Mouse (Mus musculus): Measurements from ENCODE around the gene Hist1h4k.
"Not testable (repeated sequence)": the region's sequence is repeated elsewhere in the genome, so short reads cannot be mapped to it uniquely, and the experiment has no call there.

Gene Hist1h4k

GRCm38 (mm10) chr13:21750159-21751017, at the start of gene Hist1h4k:
Gene Hist1h4k, minus strand, starts transcription at chr13:21750505.
- DNase-seq (ENCODE audit: low read depth, low spot score), result peak; percentile 96

GRCm38 (mm10) chr13:21797163-21797562, 46.9 kb upstream of the Hist1h4k start:
- not testable (repeated sequence) for DNase-seq (ENCODE audit: low read depth, low spot score)

- DNase-seq (ENCODE audit: low read depth, low spot score), result no peak
These were observed 45.3 kb upstream of the Hist1h4k start for GRCm38 (mm10) chr13:21795584-21795983.

- no peak for DNase-seq (ENCODE audit: low read depth, low spot score)
These were observed 40.4 kb upstream of the Hist1h4k start for GRCm38 (mm10) chr13:21790601-21791283.

- no peak for DNase-seq (ENCODE audit: low read depth, low spot score)
These were observed 39.6 kb upstream of the Hist1h4k start for GRCm38 (mm10) chr13:21789925-21790324.

GRCm38 (mm10) chr13:21787760-21788593, 37.7 kb upstream of the Hist1h4k start:
- DNase-seq (ENCODE audit: low read depth, low spot score), result no peak

GRCm38 (mm10) chr13:21786899-21787629, 36.8 kb upstream of the Hist1h4k start, which contains the start of the genes Hist1h2an and Hist1h2bp:
Gene Hist1h2an, minus strand, starts transcription at chr13:21787218.
Gene Hist1h2bp, plus strand, starts transcription at chr13:21787461.
- peak; percentile 99 for DNase-seq (ENCODE audit: low read depth, low spot score)

- DNase-seq (ENCODE audit: low read depth, low spot score), result no peak
These were observed 36.0 kb upstream of the Hist1h4k start for GRCm38 (mm10) chr13:21786189-21786898.

- DNase-seq (ENCODE audit: low read depth, low spot score), result no peak
These were observed 34.0 kb upstream of the Hist1h4k start for GRCm38 (mm10) chr13:21784311-21784710.

GRCm38 (mm10) chr13:21783734-21784161, 33.4 kb upstream of the Hist1h4k start:
- peak; percentile 62 for DNase-seq (ENCODE audit: low read depth, low spot score)

GRCm38 (mm10) chr13:21783255-21783617, 32.9 kb upstream of the Hist1h4k start, which contains the start of gene Hist1h3i:
Gene Hist1h3i, minus strand, starts transcription at chr13:21783370.
- DNase-seq (ENCODE audit: low read depth, low spot score), result peak; percentile 96

- DNase-seq (ENCODE audit: low read depth, low spot score), result not testable (repeated sequence)
These were observed 32.3 kb upstream of the Hist1h4k start for GRCm38 (mm10) chr13:21782361-21783254.

- DNase-seq (ENCODE audit: low read depth, low spot score), result no peak
These were observed 31.3 kb upstream of the Hist1h4k start for GRCm38 (mm10) chr13:21781639-21782038.

GRCm38 (mm10) chr13:21781021-21781555, 30.8 kb upstream of the Hist1h4k start:
- DNase-seq (ENCODE audit: low read depth, low spot score), result no peak

GRCm38 (mm10) chr13:21779767-21780731, 29.7 kb upstream of the Hist1h4k start, which contains the start of gene Hist1h1b:
Gene Hist1h1b, minus strand, starts transcription at chr13:21780625.
- DNase-seq (ENCODE audit: low read depth, low spot score), result peak; percentile 89

- DNase-seq (ENCODE audit: low read depth, low spot score), result peak; percentile 94
These were observed 28.8 kb upstream of the Hist1h4k start for GRCm38 (mm10) chr13:21778814-21779766.
